26 mouse cellular contexts compared by ENCODE assay signal in the genomic region with DNA sequence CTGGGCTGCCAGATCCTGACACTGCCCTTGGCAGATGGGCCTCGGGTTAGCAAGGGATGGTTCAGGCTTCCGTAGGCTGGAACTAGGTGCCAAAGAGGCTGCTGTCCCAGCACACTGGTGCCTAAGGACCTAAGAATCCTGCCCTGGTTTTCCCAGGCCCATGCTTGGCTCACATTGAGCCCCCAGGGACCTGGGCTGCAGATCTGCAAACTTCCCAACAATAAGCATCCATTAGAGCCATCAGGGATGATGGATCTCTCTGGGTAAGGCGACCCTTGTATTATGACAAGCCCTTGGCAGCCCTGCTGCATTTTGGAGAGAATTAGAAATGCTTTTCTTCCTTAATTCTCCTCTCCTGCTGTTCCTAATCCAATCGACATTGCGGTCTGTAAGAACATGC.
DNase-seq lines count a peak whose midpoint lies in the region; ATAC-seq lines count a peak whose summit lies in the region.
"Had no signal": no experiment of that assay in that cellular context is flagged by ENCODE, and none has a peak within 500 bp of the region (broad histone marks: within the 10 kb centered on the region; RNA-seq: fewer than 3 reads in every experiment).

No protein-coding gene starts in this region.

- no peak overlapping the region for H3K9ac ChIP-seq in hindbrain, embryonic 12.5 days
- no peak overlapping the region for H3K9ac ChIP-seq in hindbrain, embryonic 11.5 days (ENCODE audit: low read depth, low read length)
- no peak overlapping the region for H3K9ac ChIP-seq in neural tube, embryonic 13.5 days
- H3K9ac ChIP-seq in neural tube, embryonic 15.5 days (replicated peaks), result no peak overlapping the region
- H3K9ac ChIP-seq in stomach, embryonic 16.5 days (ENCODE audit: low read length), result no peak overlapping the region
- H3K9ac ChIP-seq: embryonic facial prominence, embryonic 12.5 days; liver, embryonic 15.5 days had no signal

- no peaks in the 10 kb centered on the region for H3K27me3 ChIP-seq in hindbrain, embryonic 12.5 days
- no peaks in the 10 kb centered on the region for H3K27me3 ChIP-seq in hindbrain, embryonic 11.5 days (ENCODE audit: control insufficient read depth, insufficient read depth, low read length)
- H3K27me3 ChIP-seq in neural tube, embryonic 13.5 days, result no peaks in the 10 kb centered on the region
- no peaks in the 10 kb centered on the region for H3K27me3 ChIP-seq in neural tube, embryonic 15.5 days (replicated peaks)
- H3K27me3 ChIP-seq in stomach, embryonic 16.5 days (ENCODE audit: control insufficient read depth, insufficient read depth, low read length), result no peaks in the 10 kb centered on the region

- H3K4me3 ChIP-seq in hindbrain, embryonic 12.5 days, result no peak overlapping the region
- H3K4me3 ChIP-seq in hindbrain, embryonic 11.5 days (ENCODE audit: low read depth, low read length), result no peak overlapping the region
- no peak overlapping the region for H3K4me3 ChIP-seq in neural tube, embryonic 13.5 days
- H3K4me3 ChIP-seq in neural tube, embryonic 15.5 days (replicated peaks), result no peak overlapping the region
- H3K4me3 ChIP-seq in stomach, embryonic 16.5 days (replicated peaks; ENCODE audit: low read length), result no peak overlapping the region
- H3K4me3 ChIP-seq: embryonic facial prominence, embryonic 12.5 days; layer of hippocampus, adult 2 months; limb, embryonic 10.5 days; liver, embryonic 15.5 days had no signal

- H3K27ac ChIP-seq in hindbrain, embryonic 12.5 days, result 0 out of 2 replicates have a peak overlapping the region, but pooled peaks have one; percentile 17
- no peak overlapping the region for H3K27ac ChIP-seq in hindbrain, embryonic 11.5 days (ENCODE audit: low read depth, low read length)
- H3K27ac ChIP-seq in neural tube, embryonic 13.5 days (replicated peaks), result 0 out of 2 replicates have a peak overlapping the region, but pooled peaks have one; percentile 5
- H3K27ac ChIP-seq in neural tube, embryonic 15.5 days (replicated peaks), result no peak overlapping the region
- no peak overlapping the region for H3K27ac ChIP-seq in stomach, embryonic 16.5 days (ENCODE audit: low read length)
- H3K27ac ChIP-seq: embryonic facial prominence, embryonic 12.5 days; kidney, postnatal 0 days; layer of hippocampus, adult 2 months; liver, embryonic 15.5 days; macrophage had no signal

- H3K9me3 ChIP-seq in hindbrain, embryonic 12.5 days (replicated peaks), result no peaks in the 10 kb centered on the region
- no peaks in the 10 kb centered on the region for H3K9me3 ChIP-seq in hindbrain, embryonic 11.5 days (ENCODE audit: control insufficient read depth, low read length)
- H3K9me3 ChIP-seq in neural tube, embryonic 13.5 days, result no peaks in the 10 kb centered on the region
- H3K9me3 ChIP-seq in neural tube, embryonic 15.5 days (replicated peaks), result no peaks in the 10 kb centered on the region
- H3K9me3 ChIP-seq in stomach, embryonic 16.5 days (replicated peaks; ENCODE audit: control insufficient read depth, low read length), result no peaks in the 10 kb centered on the region
- H3K9me3 ChIP-seq: embryonic facial prominence, embryonic 12.5 days; limb, embryonic 10.5 days; liver, embryonic 15.5 days had no signal

- H3K4me2 ChIP-seq in hindbrain, embryonic 12.5 days (replicated peaks), result no peak overlapping the region
- H3K4me2 ChIP-seq in hindbrain, embryonic 11.5 days (replicated peaks; ENCODE audit: low read depth, low read length), result no peak overlapping the region
- H3K4me2 ChIP-seq in neural tube, embryonic 13.5 days, result no peak overlapping the region
- no peak overlapping the region for H3K4me2 ChIP-seq in neural tube, embryonic 15.5 days
- no peak overlapping the region for H3K4me2 ChIP-seq in stomach, embryonic 16.5 days (ENCODE audit: low read depth, low read length)
- H3K4me2 ChIP-seq: embryonic facial prominence, embryonic 12.5 days; liver, embryonic 15.5 days; midbrain, embryonic 11.5 days had no signal

- no peak for ATAC-seq in hindbrain, embryonic 12.5 days (ENCODE audit: low FRiP score)
- ATAC-seq in hindbrain, embryonic 11.5 days (ENCODE audit: low FRiP score), result no peak
- ATAC-seq in neural tube, embryonic 13.5 days (ENCODE audit: low read depth), result no peak
- no peak for ATAC-seq in neural tube, embryonic 15.5 days (ENCODE audit: low FRiP score)
- peak; percentile 38; the same call in 1 of the 2 replicates for ATAC-seq in stomach, embryonic 16.5 days (ENCODE audit: insufficient read depth, low FRiP score)
- no peak for ATAC-seq in megakaryocyte, adult 5-6 weeks (ENCODE audit: poor library complexity, severe bottlenecking)
- ATAC-seq: forebrain, embryonic 16.5 days; inflammation-experienced regulatory T-cells, adult 6 months had no signal

- H3K36me3 ChIP-seq in hindbrain, embryonic 12.5 days, result no peaks in the 10 kb centered on the region
- H3K36me3 ChIP-seq in hindbrain, embryonic 11.5 days (ENCODE audit: control insufficient read depth, insufficient read depth, low read length), result no peaks in the 10 kb centered on the region
- H3K36me3 ChIP-seq in neural tube, embryonic 13.5 days, result no peaks in the 10 kb centered on the region
- no peaks in the 10 kb centered on the region for H3K36me3 ChIP-seq in neural tube, embryonic 15.5 days
- no peaks in the 10 kb centered on the region for H3K36me3 ChIP-seq in stomach, embryonic 16.5 days (ENCODE audit: control insufficient read depth, insufficient read depth, low read length)
- H3K36me3 ChIP-seq: embryonic facial prominence, embryonic 12.5 days; limb, embryonic 10.5 days; liver, embryonic 15.5 days had no signal

- no peak for DNase-seq in hindbrain, embryonic 11.5 days (ENCODE audit: low spot score)
- peak; percentile 74 for DNase-seq in fibroblast of lung, adult 2 months (ENCODE audit: low read depth)
- no peak for DNase-seq in urinary bladder, postnatal 36 days (ENCODE audit: low spot score in 2 of 2)
- DNase-seq: adrenal gland, adult 8-10 months; cerebellum, adult 18-20 months; cerebellum, postnatal 14 days; gastrocnemius, postnatal 36 days; kidney, adult 2 months; layer of hippocampus, postnatal 36 days; liver; right cerebral cortex, postnatal 14 days; thymus, postnatal 25 days had no signal

- 66% methylated on average over 5 of the region's 5 CpGs for WGBS in hindbrain, embryonic 12.5 days
- 86% methylated on average over 5 of the region's 5 CpGs for WGBS in hindbrain, embryonic 11.5 days
- 74% methylated on average over 5 of the region's 5 CpGs for WGBS in neural tube, embryonic 13.5 days
- WGBS in neural tube, embryonic 15.5 days, result 82% methylated on average over 5 of the region's 5 CpGs
- 49% methylated on average over 5 of the region's 5 CpGs for WGBS in stomach, embryonic 16.5 days

- peaks cover 44% of the 10 kb centered on the region for H3K4me1 ChIP-seq in hindbrain, embryonic 12.5 days
- H3K4me1 ChIP-seq in hindbrain, embryonic 11.5 days (replicated peaks; ENCODE audit: control insufficient read depth, insufficient read depth, low read length), result peaks cover 6% of the 10 kb centered on the region; the same call in 1 of the 2 replicates
- peaks cover 40% of the 10 kb centered on the region for H3K4me1 ChIP-seq in neural tube, embryonic 13.5 days (replicated peaks)
- H3K4me1 ChIP-seq in neural tube, embryonic 15.5 days, result peaks cover 28% of the 10 kb centered on the region
- no peaks in the 10 kb centered on the region for H3K4me1 ChIP-seq in stomach, embryonic 16.5 days (ENCODE audit: control insufficient read depth, insufficient read depth, low read length)
- H3K4me1 ChIP-seq: liver, embryonic 15.5 days had no signal

Comparison
In these comparisons a context has a peak if more than half of its experiments do, and no peak if none do; other contexts are left out.
1. H3K27ac ChIP-seq: peak in hindbrain, embryonic 12.5 days (single experiment) and neural tube, embryonic 13.5 days (single experiment); none in hindbrain, embryonic 11.5 days (single experiment), neural tube, embryonic 15.5 days (single experiment) and stomach, embryonic 16.5 days (single experiment).